Mouse (Mus musculus): ENCODE measurements around the gene Pygb. TPM values are rescaled to one million over a fixed set of nuclear protein-coding genes. Genes with fewer than 3 reads are reported as not detected.

Gene Pygb
- total and polyA plus RNA-seq, 2 experiments from 2014 or later, result 124 to 281 TPM

DNA sequence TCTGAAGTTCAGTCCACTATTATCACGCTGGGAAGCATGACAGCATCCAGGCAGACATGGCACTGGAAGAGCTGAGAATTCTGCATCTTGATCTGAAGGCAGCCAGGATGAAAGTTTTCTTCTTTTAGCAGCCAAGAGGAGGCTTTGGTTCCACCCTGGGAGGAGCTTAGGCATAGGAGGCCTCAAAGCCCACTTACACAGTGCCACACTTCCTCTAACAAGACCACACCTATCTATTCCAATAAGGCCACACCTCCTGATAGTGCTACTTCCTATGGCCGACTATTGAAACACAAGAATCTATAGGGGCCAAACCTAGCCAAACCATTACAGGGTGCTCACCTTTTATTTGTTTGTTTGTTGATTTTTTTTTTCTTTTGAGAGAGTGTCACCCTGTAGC, 3.7 kb upstream of the Pygb start:
- H3K4me2 ChIP-seq (ENCODE audit: low read depth, low read length, poor library complexity, severe bottlenecking), result no peak overlapping the region
- 82% methylated on average over 2 of the region's 2 CpGs for WGBS

DNA sequence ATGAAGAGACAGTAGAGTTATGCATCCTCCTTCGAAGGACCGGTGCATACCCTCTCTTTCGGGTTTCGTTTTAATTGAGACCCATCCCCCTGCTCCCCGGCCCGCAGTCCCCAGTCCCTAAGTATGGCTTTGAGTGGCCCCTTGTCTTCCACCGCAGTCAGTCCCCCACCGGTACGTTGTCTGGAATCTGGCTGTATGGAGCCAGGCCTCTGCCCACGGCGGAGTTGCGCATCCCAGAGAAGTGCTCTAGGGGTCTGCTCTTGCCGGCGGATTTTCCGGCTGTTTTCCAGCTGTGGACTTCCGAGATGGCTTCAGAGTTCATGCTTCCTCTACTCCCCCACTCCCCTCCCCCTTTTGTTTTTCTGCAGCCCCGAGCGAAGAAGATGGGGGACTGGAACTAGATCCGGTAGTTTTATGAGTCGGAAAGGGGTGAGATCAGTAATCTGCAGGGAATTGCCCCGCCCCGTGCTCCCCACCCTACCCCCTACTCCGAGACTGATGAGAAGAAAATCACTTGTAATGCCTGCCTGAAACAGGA, 768 bp downstream of the Pygb start:
- peak overlapping the region; percentile 73; the same call in 1 of the 2 replicates for H3K27ac ChIP-seq (ENCODE audit: low read depth, low read length)
- H3K9me3 ChIP-seq (ENCODE audit: low read length), result no peaks in the 10 kb centered on the region
- WGBS, result under 1% methylated on average over 23 of the region's 23 CpGs
- peaks cover 8% of the 10 kb centered on the region; the same call in 1 of the 2 replicates for H3K4me1 ChIP-seq (ENCODE audit: insufficient read depth, low read length)
- DNase-seq (ENCODE audit: low spot score) (peak; percentile 37), ATAC-seq (ENCODE audit: low FRiP score) (peak; percentile 64)
- peak; percentile 26; the same call in 1 of the 2 replicates for TF ChIP-seq CTCF (IDR thresholded peaks at IDR 0.05)
- peak overlapping the region; percentile 84 for H3K9ac ChIP-seq (replicated peaks; ENCODE audit: low read length, poor library complexity, severe bottlenecking)
- peak overlapping the region; percentile 61 for H3K4me2 ChIP-seq (ENCODE audit: low read depth, low read length, poor library complexity, severe bottlenecking)
- no peaks in the 10 kb centered on the region for H3K27me3 ChIP-seq (ENCODE audit: insufficient read depth, low read length)
- H3K4me3 ChIP-seq (ENCODE audit: low read depth, low read length), result peak overlapping the region; percentile 86
- no peaks in the 10 kb centered on the region for H3K36me3 ChIP-seq (ENCODE audit: insufficient read depth, low read length)

More for the DNA sequence above, 3.7 kb upstream of the Pygb start:
- H3K4me3 ChIP-seq (ENCODE audit: low read depth, low read length), result no peak overlapping the region
- TF ChIP-seq CTCF (IDR thresholded peaks at IDR 0.05), result no peak
- no peaks in the 10 kb centered on the region for H3K36me3 ChIP-seq (ENCODE audit: insufficient read depth, low read length)
- H3K9me3 ChIP-seq (ENCODE audit: low read length), result no peaks in the 10 kb centered on the region
- H3K9ac ChIP-seq (replicated peaks; ENCODE audit: low read length, poor library complexity, severe bottlenecking), result no peak overlapping the region
- no peak overlapping the region for H3K27ac ChIP-seq (ENCODE audit: low read depth, low read length)
- no peaks in the 10 kb centered on the region for H3K4me1 ChIP-seq (ENCODE audit: insufficient read depth, low read length)
- H3K27me3 ChIP-seq (ENCODE audit: insufficient read depth, low read length), result no peaks in the 10 kb centered on the region
- ATAC-seq (ENCODE audit: low FRiP score) (no peak), DNase-seq (ENCODE audit: low spot score) (no peak)

DNA sequence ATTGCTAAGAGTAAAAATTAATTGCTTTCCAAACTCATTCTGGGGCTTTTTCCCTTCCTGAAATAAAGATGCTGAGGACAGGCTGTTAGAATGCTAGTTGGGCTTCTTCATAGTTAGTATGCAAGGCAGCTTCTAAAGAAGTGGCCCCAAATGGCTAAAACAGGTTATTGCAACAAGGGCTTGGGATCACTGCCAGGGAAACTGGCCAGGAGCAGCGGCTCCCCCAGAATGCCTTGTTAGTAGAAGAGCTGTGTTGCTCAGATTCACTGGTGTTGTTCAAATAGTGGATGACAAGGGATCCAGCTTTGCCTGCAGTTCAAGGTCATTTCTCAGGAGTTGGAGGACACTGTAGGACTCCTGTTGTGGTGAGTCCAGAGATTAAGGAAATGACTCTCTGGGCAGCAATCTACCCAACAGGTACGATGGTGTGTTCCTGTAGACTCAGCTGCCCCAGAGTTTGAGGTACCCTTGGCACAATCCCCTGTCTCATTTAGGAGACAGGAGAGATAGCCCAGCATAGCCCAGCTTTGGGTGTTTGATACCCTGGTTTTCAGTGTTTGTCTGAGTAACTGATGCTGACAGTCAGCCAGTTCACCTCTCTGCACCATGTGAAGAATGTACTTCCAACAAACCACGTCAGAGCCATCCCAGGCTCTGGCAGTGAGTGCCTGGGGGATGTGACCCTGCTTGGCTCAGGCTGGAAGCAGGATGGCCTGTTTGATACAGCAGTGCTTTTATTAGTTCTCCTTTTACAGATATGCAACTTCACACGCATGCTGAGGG, 2.4 kb downstream of the Pygb start:
- Histone ChIP-seq H3K9ac (replicated peaks; ENCODE audit: low read length, poor library complexity, severe bottlenecking) (peak overlapping the region; percentile 1; the same call in 1 of the 2 replicates), H3K4me1 (ENCODE audit: insufficient read depth, low read length) (peaks cover 8% of the 10 kb centered on the region; the same call in 1 of the 2 replicates), H3K27me3 (ENCODE audit: insufficient read depth, low read length) (no peaks in the 10 kb centered on the region), H3K4me2 (ENCODE audit: low read depth, low read length, poor library complexity, severe bottlenecking) (peak overlapping the region; percentile 41), H3K9me3 (ENCODE audit: low read length) (no peaks in the 10 kb centered on the region), H3K27ac (ENCODE audit: low read depth, low read length) (peak overlapping the region; percentile 47), H3K4me3 (ENCODE audit: low read depth, low read length) (peak overlapping the region; percentile 12; the same call in 1 of the 2 replicates), H3K36me3 (ENCODE audit: insufficient read depth, low read length) (peaks cover 3% of the 10 kb centered on the region; the same call in 1 of the 2 replicates)
- peak; percentile 40 for TF ChIP-seq CTCF (IDR thresholded peaks at IDR 0.05)
- 53% methylated on average over 4 of the region's 4 CpGs for WGBS
- DNase-seq (ENCODE audit: low spot score) (peak; percentile 93), ATAC-seq (ENCODE audit: low FRiP score) (no peak)

DNA sequence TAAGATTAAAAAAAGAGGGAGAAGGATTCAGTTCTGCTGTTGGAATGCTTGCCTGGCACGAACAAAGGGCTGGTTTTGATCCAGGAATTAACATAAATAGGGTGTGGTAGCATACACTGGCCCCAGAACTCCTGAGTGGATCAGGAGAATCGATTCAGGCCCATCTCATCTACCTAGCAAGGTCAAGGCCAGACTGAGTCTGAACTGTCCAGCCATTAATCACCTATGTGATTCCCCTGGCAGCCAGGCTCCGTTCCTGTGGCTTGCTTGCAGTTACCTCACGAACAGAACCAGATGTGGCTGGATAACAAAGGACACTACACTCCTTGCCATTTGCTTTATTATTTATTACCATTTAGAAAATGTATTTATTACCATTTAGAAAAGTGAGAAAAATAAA, 6.8 kb downstream of the Pygb start:
- DNase-seq (ENCODE audit: low spot score), result no peak
- WGBS, result 87% methylated on average over 4 of the region's 4 CpGs
- no peak for ATAC-seq (ENCODE audit: low FRiP score)
- Histone ChIP-seq H3K27ac (ENCODE audit: low read depth, low read length) (no peak overlapping the region), H3K27me3 (ENCODE audit: insufficient read depth, low read length) (no peaks in the 10 kb centered on the region), H3K4me3 (ENCODE audit: low read depth, low read length) (no peak overlapping the region), H3K4me1 (ENCODE audit: insufficient read depth, low read length) (peaks cover 8% of the 10 kb centered on the region; the same call in 1 of the 2 replicates), H3K9me3 (ENCODE audit: low read length) (no peaks in the 10 kb centered on the region), H3K36me3 (ENCODE audit: insufficient read depth, low read length) (peaks cover 3% of the 10 kb centered on the region), H3K9ac (replicated peaks; ENCODE audit: low read length, poor library complexity, severe bottlenecking) (0 out of 2 replicates have a peak overlapping the region, but pooled peaks have one; percentile 13), H3K4me2 (ENCODE audit: low read depth, low read length, poor library complexity, severe bottlenecking) (no peak overlapping the region)
- no peak for TF ChIP-seq CTCF (IDR thresholded peaks at IDR 0.05)

DNA sequence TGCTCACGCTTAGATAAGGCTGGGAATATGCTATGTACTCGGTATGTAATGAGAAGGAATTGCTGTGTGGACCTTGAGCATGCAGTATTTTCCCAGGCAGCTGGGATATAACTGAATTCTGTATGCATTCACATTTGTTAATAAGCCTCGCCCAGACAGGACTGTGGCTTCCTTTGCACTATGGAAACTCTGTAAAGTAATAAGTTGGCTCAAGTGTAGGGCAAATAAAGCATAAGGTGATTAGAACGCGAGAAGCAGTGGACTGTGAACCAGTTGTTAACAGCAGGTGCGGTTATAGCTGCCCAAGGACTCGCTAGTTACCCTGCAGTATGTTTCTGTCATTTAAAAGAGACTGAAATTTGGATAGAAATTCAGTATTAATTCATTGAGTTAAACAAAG, 11.5 kb downstream of the Pygb start:
- no peak for ATAC-seq (ENCODE audit: low FRiP score)
- H3K27me3 ChIP-seq (ENCODE audit: insufficient read depth, low read length), result no peaks in the 10 kb centered on the region

DNA sequence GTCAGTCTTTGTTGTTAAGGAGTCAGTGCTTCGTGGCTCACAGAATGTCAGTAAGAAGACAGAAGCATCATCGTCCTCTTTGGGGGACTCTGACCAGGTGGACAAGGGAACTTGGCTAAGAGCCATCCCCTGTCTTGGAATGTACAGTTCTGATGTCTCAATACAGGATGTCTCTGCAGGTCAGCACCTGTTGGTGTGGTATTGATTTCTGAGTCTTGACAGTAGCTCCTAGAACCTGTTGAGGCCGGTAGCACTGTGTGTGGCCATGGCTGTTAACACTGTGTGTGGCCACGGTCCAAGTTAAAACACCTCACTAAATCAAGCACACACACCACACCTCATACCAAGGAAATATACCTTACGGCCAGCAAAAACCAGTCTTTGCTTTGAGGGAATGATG, 14.1 kb downstream of the Pygb start:
- no peaks in the 10 kb centered on the region for H3K9me3 ChIP-seq (ENCODE audit: low read length)
- H3K36me3 ChIP-seq (ENCODE audit: insufficient read depth, low read length), result peaks cover 18% of the 10 kb centered on the region
- H3K9ac ChIP-seq (replicated peaks; ENCODE audit: low read length, poor library complexity, severe bottlenecking), result no peak overlapping the region
- H3K27ac ChIP-seq (ENCODE audit: low read depth, low read length), result no peak overlapping the region
- no peak for DNase-seq (ENCODE audit: low spot score)
- no peaks in the 10 kb centered on the region for H3K4me1 ChIP-seq (ENCODE audit: insufficient read depth, low read length)
- WGBS, result 95% methylated on average over 5 of the region's 5 CpGs
- no peak overlapping the region for H3K4me2 ChIP-seq (ENCODE audit: low read depth, low read length, poor library complexity, severe bottlenecking)
- H3K4me3 ChIP-seq (ENCODE audit: low read depth, low read length), result no peak overlapping the region
- TF ChIP-seq CTCF (IDR thresholded peaks at IDR 0.05), result no peak
- no peaks in the 10 kb centered on the region for H3K27me3 ChIP-seq (ENCODE audit: insufficient read depth, low read length)
- no peak for ATAC-seq (ENCODE audit: low FRiP score)

More for the DNA sequence above, 11.5 kb downstream of the Pygb start:
- Histone ChIP-seq H3K9me3 (ENCODE audit: low read length) (no peaks in the 10 kb centered on the region), H3K4me2 (ENCODE audit: low read depth, low read length, poor library complexity, severe bottlenecking) (no peak overlapping the region), H3K4me1 (ENCODE audit: insufficient read depth, low read length) (no peaks in the 10 kb centered on the region), H3K9ac (replicated peaks; ENCODE audit: low read length, poor library complexity, severe bottlenecking) (no peak overlapping the region), H3K27ac (ENCODE audit: low read depth, low read length) (no peak overlapping the region), H3K36me3 (ENCODE audit: insufficient read depth, low read length) (peaks cover 13% of the 10 kb centered on the region), H3K4me3 (ENCODE audit: low read depth, low read length) (no peak overlapping the region)
- no peak for TF ChIP-seq CTCF (IDR thresholded peaks at IDR 0.05)
- no peak for DNase-seq (ENCODE audit: low spot score)
- 85% methylated on average over 7 of the region's 7 CpGs for WGBS

Data from midbrain, postnatal 0 days (tissue).